Mouse (Mus musculus) c-Kit-positive CD71-negative TER-119-negative erythroid progenitor cells, embryonic 14.5 days (primary cell): ENCODE measurements around the gene S100z.

Experiments used
- DNase-seq: peaks from one replicate; pipeline ENCODE4 v3.0.0-alpha.2; 2013; ENCODE audit warnings: low read depth

Gene S100z

GRCm38 (mm10) chr13:95444824-95445223 is 33.7 kb downstream of the S100z start, which contains the start of gene Crhbp:
Crhbp (minus strand) TSS chr13:95444924.
- no peak for DNase-seq

DNA sequence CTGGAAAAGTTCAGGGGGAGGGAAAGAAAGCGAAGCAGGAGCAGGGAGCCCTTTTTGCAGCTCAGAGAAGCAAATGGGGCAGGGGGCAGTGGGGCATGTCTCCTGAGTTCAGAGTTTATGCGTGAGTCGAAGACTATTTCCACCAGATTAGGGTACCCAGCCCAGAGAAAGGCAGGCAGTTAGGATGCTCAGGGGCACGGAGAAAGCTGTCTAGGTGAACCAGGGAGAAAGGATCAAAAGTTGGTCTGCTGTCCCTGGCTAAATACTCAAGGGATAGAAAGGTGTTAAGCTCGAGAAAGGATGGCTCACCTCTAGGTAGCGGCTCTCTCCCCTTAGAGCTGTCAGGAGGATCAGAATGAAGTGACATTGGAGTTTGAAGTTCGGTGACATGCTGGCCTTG is 34.2 kb downstream of the S100z start:
- no peak for DNase-seq

GRCm38 (mm10) chr13:95443376-95444233 is 34.9 kb downstream of the S100z start:
- DNase-seq, result no peak

- no peak for DNase-seq
Measured at GRCm38 (mm10) chr13:95442901-95443300, 35.6 kb downstream of the S100z start.

DNA sequence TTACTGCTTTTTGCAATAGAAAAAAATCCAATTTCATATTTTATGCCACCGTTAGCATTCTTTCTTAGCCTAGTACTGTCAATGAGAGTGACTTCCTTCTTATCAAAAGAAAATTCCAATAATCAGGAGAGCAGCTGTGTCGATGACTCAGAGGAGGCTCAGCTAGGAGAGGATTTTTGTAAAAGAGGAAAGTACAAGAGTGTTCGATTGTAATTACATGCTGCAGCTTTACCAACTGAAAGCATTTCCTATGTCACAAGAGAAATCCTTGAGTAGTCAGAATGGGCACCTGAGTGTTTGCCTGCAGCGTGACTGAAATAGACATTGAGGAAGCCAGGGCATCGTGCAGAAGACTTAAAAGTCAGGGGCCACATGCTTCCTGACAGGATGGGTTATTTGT is 39.0 kb downstream of the S100z start:
- no peak for DNase-seq

DNA sequence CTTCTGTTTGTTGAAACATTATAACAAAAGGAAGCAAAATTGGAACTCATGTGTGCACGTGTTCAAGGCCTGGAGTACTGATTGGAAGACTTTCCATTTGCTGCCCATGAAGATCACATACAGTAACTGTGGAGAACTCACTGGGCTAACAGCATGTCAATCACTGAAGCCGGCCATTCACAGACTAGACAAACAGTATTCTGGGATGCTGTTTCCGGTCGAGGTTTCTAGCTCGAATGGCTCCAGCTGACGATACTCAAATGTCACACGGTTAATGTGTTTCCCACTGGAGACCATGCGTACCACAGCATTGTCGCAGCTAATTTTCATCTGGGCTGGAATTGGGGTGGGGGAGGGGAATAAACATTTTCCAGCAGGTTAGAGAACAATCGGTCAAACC is 46.8 kb downstream of the S100z start:
- no peak for DNase-seq

- DNase-seq, result peak; percentile 22
Measured at GRCm38 (mm10) chr13:95427499-95427898, 51.0 kb downstream of the S100z start.
